Mouse (Mus musculus): ENCODE results near the gene Mindy4b-ps. TPM values are rescaled to one million over a fixed set of nuclear protein-coding genes. Genes with fewer than 3 reads are reported as not detected.
"Not testable (repeated sequence)": the region's sequence is repeated elsewhere in the genome, so short reads cannot be mapped to it uniquely, and the experiment has no call there.

The Mindy4b-ps gene
- not detected in 2 replicates for polyA plus RNA-seq (2015; fragmentation: Nextera tagmentation; extraction: Ambion mirVana)

DNA sequence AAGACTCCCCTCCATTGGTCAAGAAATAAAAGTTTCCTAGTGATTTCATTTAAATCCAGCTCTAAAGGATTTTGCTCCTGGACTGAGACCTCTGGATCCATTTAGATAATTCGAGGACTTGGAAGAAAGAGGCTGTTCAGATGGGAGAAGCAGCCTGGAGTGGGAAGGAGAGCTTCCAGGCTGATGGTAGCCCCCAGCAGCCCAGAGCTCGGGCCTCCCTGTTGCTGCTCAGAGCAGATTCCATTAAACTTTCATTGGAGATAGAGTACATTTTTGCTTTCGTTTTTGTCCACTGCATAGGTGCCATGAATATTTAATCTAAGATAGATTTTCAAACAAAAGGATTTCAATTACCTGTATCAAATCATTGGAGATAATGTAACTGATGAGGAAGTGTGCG, at the start of gene Mindy4b-ps:
Gene Mindy4b-ps, minus strand, starts transcription at position 101 of the 400 bp plus-strand sequence.
- Histone ChIP-seq H3K4me3 (no peak within 1 kb of the TSS), H3K27ac (no peak within 1 kb of the TSS), H3K9me3 (no peaks in the 10 kb centered on the region), H3K27me3 (no peaks in the 10 kb centered on the region), H3K4me1 (no peaks in the 10 kb centered on the region), H3K9ac (no peak within 1 kb of the TSS), H3K4me2 (no peak within 1 kb of the TSS), H3K36me3 (no peaks in the 10 kb centered on the region)
- whole genome bisulfite sequencing: 55% methylated on average over 4 of the region's 4 CpGs
- no peak for ATAC-seq (ENCODE audit: insufficient number of reproducible peaks, low FRiP score, low TSS enrichment, low read depth)

DNA sequence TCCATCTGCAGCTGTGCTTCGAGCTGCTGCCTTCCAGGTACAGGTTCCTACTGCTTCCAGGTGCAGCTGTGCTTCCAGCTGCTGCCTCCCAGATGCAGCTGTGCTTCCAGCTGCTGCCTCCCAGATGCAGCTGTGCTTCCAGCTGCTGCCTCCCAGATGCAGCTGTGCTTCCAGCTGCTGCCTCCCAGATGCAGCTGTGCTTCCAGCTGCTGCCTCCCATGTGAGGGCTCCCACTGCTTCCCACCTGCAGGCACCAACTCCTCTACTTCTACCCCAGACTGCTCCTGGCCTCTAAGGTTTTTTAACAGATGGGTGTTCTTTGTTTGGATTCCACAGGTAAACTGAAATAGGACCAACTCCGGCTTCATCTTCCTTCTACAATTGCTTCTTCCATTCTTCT, 49.8 kb upstream of the Mindy4b-ps start:
- H3K4me1 ChIP-seq; H3K9ac ChIP-seq; H3K27me3 ChIP-seq; H3K36me3 ChIP-seq; H3K4me2 ChIP-seq; H3K4me3 ChIP-seq; H3K27ac ChIP-seq; H3K9me3 ChIP-seq; ATAC-seq (ENCODE audit: insufficient number of reproducible peaks, low FRiP score, low TSS enrichment, low read depth): not testable (repeated sequence)
- 68% methylated on average over 2 of the region's 2 CpGs for WGBS

DNA sequence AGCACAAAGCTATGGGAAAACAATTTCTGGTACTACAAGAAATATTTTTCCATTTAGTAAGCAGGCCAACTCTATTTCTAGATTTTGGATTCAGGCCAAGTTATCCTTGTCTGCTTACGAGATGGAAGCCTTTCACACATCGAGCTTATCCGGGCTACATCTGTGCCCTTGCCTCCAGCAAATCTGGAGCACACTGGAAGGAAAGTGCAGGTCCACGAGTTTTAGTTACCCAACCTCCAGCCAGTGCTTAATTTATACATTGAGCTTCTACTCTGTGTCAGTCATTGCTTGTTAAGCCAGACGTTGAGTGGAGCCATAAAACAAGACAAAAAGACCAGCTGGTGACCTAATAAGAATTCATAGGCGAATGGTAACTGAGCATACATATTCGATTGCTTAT, 43.6 kb upstream of the Mindy4b-ps start:
- 22% methylated on average over 7 of the region's 7 CpGs for WGBS

DNA sequence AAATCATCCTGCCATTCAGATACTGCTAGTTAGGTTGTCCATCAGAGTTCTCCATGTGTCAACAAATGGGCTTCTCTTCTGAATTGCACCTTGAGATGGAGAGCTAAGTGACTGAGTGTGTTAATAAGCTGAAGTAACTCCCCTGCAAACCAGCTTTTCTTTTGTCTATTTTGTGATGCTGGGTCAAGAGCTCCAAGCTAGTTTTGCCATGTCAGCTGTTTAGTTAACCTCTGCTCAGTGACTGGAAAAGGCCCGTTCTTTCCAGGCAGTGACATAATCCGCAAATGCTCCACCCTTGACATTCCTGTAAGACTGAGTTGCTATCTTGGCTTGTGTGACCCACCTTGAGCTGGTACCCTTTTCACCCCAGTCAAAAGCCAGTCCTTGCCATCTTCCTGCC, 40.9 kb upstream of the Mindy4b-ps start:
- Histone ChIP-seq H3K4me1 (peaks cover 2% of the 10 kb centered on the region; the same call in 1 of the 2 replicates), H3K36me3 (no peaks in the 10 kb centered on the region), H3K27me3 (no peaks in the 10 kb centered on the region), H3K27ac (no peak overlapping the region), H3K4me3 (no peak overlapping the region), H3K4me2 (no peak overlapping the region), H3K9ac (no peak overlapping the region), H3K9me3 (no peaks in the 10 kb centered on the region)
- ATAC-seq (ENCODE audit: insufficient number of reproducible peaks, low FRiP score, low TSS enrichment, low read depth): no peak
- 77% methylated on average over 2 of the region's 2 CpGs for WGBS

More for the DNA sequence above, 43.6 kb upstream of the Mindy4b-ps start:
- Histone ChIP-seq H3K9me3 (no peaks in the 10 kb centered on the region), H3K4me3 (no peak overlapping the region), H3K27me3 (no peaks in the 10 kb centered on the region), H3K9ac (no peak overlapping the region), H3K27ac (no peak overlapping the region), H3K36me3 (no peaks in the 10 kb centered on the region), H3K4me1 (peaks cover 2% of the 10 kb centered on the region; the same call in 1 of the 2 replicates), H3K4me2 (no peak overlapping the region)
- no peak for ATAC-seq (ENCODE audit: insufficient number of reproducible peaks, low FRiP score, low TSS enrichment, low read depth)

DNA sequence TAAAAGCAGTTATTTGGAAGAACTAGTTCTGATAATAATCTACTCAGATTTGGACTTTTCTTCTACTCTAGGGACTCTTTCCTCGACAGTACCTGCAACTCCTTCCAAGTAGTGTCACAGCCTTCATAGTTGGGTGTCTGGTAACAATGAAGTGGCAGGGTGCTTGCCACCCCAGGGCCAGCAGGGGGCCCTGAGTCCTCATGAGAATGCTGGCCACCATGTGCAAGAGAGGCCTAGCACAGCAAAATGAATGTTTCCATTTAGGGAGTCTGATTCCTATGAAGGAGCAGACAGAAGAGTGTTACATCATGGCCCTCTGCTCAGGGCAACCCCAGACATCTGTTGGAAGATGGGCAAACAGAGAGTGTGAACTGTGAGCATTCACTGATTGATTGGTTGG, 21.3 kb upstream of the Mindy4b-ps start:
- ATAC-seq (ENCODE audit: insufficient number of reproducible peaks, low FRiP score, low TSS enrichment, low read depth): no peak
- no peaks in the 10 kb centered on the region for H3K27me3 ChIP-seq
- H3K4me1 ChIP-seq: no peaks in the 10 kb centered on the region
- H3K27ac ChIP-seq: no peak overlapping the region
- no peaks in the 10 kb centered on the region for H3K36me3 ChIP-seq
- no peak overlapping the region for H3K4me3 ChIP-seq
- no peak overlapping the region for H3K9ac ChIP-seq
- 59% methylated on average over 1 of the region's 1 CpGs for WGBS
- H3K4me2 ChIP-seq: no peak overlapping the region
- H3K9me3 ChIP-seq: no peaks in the 10 kb centered on the region

DNA sequence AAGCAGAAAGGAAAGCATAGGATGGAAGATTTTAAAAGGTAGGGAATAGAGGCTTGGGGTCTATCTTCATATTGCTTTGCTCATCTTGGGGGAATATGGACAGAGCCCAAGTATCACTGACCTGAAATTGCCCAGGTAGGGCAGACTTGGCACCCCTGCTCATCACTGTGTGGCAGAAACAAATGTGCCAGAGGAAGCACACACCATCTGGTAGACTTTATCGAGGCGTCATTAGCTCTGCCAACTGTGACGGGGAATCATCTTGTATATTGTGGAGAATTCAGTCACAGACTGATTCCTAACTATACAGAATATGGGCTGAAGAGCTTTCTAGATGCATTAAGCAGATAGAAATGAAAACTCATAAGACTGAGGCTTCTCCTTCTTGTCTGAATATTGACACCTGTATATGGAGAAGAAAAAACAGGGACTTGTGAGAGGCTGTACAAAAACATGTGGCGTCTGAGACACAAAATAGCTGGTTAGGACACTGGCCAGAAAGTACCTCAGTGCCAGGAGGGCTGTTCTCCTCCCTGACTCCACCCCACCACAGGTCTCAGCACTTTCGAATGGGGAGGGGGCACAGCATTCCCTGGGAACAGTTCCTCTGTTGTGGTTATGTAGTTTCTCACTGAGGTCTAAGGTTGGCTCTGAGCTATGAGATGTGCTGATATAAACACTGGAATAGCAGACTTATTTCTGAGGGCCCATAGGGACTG, 11.5 kb upstream of the Mindy4b-ps start:
- Histone ChIP-seq H3K27me3 (no peaks in the 10 kb centered on the region), H3K27ac (no peak overlapping the region), H3K9ac (no peak overlapping the region), H3K4me2 (no peak overlapping the region), H3K4me1 (no peaks in the 10 kb centered on the region), H3K9me3 (no peaks in the 10 kb centered on the region), H3K4me3 (no peak overlapping the region), H3K36me3 (no peaks in the 10 kb centered on the region)
- ATAC-seq (ENCODE audit: insufficient number of reproducible peaks, low FRiP score, low TSS enrichment, low read depth): no peak
- WGBS: 84% methylated on average over 5 of the region's 5 CpGs

DNA sequence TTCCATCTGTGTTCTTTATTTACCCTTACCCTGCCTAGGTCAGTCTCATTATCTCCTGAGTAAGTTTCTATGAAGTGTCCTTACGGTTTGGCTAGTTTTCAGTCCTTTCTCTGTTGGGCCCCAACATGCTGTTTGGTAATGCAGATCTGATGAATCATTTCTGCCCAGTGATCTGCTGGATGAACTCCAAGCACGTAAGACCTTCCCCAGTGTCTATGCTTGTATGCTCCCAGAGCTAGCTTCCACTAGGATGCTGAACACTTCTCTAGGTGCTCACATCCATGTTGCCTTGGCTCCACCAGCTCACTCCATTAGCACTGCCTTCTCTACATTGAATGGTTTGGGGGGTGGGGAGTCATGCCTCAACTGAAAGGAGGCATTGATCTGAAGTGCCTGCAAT, 10.8 kb upstream of the Mindy4b-ps start:
- H3K4me2 ChIP-seq: no peak overlapping the region
- no peak overlapping the region for H3K4me3 ChIP-seq
- ATAC-seq (ENCODE audit: insufficient number of reproducible peaks, low FRiP score, low TSS enrichment, low read depth): no peak
- WGBS: 83% methylated on average over 2 of the region's 2 CpGs
- H3K4me1 ChIP-seq: no peaks in the 10 kb centered on the region
- no peaks in the 10 kb centered on the region for H3K36me3 ChIP-seq
- H3K27me3 ChIP-seq: no peaks in the 10 kb centered on the region
- H3K9ac ChIP-seq: no peak overlapping the region
- H3K9me3 ChIP-seq: no peaks in the 10 kb centered on the region
- H3K27ac ChIP-seq: no peak overlapping the region

DNA sequence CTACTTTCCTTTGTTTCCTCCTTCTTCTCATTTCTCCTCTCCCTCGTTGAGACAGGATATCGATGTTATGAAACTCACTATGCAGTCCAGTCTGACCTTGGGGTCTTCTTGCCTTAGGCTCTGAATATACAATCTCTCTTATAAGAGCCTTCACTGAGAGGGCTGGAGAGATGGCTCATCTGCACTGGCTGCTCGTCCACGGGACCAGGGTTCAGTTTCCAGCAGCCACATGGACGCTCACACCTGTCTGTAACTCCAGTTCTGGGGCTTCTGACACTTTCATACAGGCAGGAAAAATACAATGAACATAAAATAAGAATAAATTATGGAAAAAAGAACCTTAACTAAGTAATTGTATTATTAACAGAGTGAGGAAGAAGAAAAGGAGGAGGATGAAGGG, 9.5 kb upstream of the Mindy4b-ps start:
- Histone ChIP-seq H3K9me3 (no peaks in the 10 kb centered on the region), H3K4me2 (no peak overlapping the region), H3K4me3 (no peak overlapping the region), H3K27ac (no peak overlapping the region), H3K36me3 (no peaks in the 10 kb centered on the region), H3K9ac (no peak overlapping the region), H3K4me1 (no peaks in the 10 kb centered on the region), H3K27me3 (no peaks in the 10 kb centered on the region)
- ATAC-seq (ENCODE audit: insufficient number of reproducible peaks, low FRiP score, low TSS enrichment, low read depth): no peak
- WGBS: 86% methylated on average over 5 of the region's 5 CpGs

DNA sequence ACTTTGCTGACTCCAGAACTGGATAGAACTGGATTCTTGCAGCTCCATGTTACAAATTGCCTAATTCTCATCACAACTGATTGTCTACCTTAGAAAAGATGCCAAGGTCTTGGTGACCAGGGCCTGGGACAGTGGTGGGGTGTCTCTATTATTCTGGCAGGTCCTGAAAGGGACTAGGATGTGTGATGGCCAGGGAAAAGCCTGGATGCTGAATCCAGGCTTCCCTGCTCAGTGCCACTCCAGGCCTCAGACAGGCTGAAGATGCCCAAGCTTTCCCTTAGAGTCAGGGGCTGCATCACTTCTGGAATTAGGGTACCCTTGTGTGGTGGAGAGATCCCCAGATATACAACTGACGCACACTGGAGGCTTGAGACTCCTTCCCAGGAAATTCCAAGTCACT, 7.8 kb upstream of the Mindy4b-ps start:
- Histone ChIP-seq H3K9me3 (no peaks in the 10 kb centered on the region), H3K4me2 (no peak overlapping the region), H3K27me3 (no peaks in the 10 kb centered on the region), H3K36me3 (no peaks in the 10 kb centered on the region), H3K4me3 (no peak overlapping the region), H3K4me1 (no peaks in the 10 kb centered on the region), H3K27ac (no peak overlapping the region), H3K9ac (no peak overlapping the region)
- WGBS: 89% methylated on average over 1 of the region's 1 CpGs
- no peak for ATAC-seq (ENCODE audit: insufficient number of reproducible peaks, low FRiP score, low TSS enrichment, low read depth)

DNA sequence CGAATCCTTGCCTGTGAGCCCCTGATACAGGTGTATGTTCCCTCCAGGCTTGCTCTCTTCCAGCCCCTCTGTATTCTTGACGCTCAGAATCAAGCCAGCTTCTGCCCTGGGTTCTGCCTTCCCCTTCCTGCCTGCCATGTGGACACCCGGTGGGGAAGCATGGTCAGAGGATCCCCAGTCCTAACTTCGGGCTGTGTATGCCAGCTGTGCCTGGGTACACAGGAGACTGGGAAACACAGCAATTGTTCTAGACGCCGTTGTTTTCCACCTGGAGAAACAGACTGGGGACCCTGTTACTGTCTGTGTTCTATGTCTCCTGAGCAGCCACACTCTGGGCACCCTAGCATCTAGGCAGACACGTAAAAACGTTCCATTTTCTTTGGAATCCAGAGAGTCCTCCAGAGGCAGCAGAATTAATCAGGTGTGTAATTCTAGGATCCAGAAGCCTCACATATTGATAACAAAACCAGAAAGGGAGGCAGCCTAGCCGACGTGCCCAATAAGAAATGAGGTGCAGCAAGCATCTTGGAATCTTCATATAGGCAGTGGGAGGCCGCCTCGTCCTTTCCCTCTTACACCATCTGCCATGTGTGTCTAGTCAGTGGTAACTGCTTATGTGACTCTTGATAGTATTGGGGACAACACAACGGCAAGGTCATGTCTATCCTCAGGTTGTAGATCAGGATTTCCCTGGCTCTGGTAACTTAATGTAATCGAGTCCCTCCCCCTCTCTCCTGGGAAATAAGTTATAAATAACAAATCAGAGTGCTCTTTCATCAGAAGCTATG, 6.4 kb upstream of the Mindy4b-ps start:
- H3K27ac ChIP-seq: no peak overlapping the region
- 79% methylated on average over 14 of the region's 14 CpGs for WGBS
- H3K9ac ChIP-seq: no peak overlapping the region
- no peaks in the 10 kb centered on the region for H3K36me3 ChIP-seq
- H3K4me1 ChIP-seq: no peaks in the 10 kb centered on the region
- H3K4me3 ChIP-seq: no peak overlapping the region
- no peaks in the 10 kb centered on the region for H3K27me3 ChIP-seq
- no peak overlapping the region for H3K4me2 ChIP-seq
- H3K9me3 ChIP-seq: no peaks in the 10 kb centered on the region
- no peak for ATAC-seq (ENCODE audit: insufficient number of reproducible peaks, low FRiP score, low TSS enrichment, low read depth)

DNA sequence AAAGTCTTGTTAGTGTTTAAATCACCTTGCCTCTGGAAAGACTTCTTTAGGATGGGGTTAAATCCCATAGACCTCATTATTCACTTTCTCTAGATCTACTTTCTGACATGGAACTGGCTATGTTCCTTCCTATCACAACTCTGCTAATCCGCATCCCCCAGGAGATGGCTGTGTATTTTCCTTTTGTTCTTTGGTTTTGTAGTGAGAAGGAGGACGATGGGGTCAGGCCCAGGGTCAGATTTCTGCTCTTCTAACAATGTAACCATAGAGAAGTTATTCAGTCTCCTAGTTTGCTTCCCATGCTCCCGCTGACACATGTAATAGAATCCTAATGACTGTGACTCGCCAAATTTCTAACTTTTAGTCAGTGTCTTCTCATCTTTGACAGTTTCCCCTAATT, 4.2 kb upstream of the Mindy4b-ps start:
- 66% methylated on average over 4 of the region's 4 CpGs for WGBS
- no peaks in the 10 kb centered on the region for H3K36me3 ChIP-seq
- H3K27me3 ChIP-seq: no peaks in the 10 kb centered on the region

DNA sequence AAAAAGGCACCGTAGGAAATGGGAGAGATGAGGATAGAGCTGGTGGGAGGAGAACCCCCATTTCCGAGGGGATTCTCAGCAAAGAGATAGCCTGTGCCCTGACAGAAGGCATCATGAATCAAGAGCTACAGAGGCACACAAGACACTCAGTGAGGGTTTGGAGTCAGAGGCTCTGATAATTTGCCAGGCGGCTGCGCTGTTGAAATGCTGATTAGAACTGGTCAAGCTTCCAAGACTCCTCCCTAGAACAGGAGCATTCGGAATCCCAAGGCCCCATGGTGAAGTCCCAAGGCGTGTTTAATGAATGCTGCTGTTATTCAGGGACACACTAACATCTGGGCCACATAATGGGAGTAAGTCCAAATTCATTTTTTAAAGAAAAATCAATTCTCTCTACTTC, 4.8 kb downstream of the Mindy4b-ps start:
- no peak overlapping the region for H3K27ac ChIP-seq
- H3K9ac ChIP-seq: no peak overlapping the region
- H3K4me2 ChIP-seq: no peak overlapping the region
- no peaks in the 10 kb centered on the region for H3K4me1 ChIP-seq
- WGBS: 30% methylated on average over 6 of the region's 6 CpGs
- H3K36me3 ChIP-seq: no peaks in the 10 kb centered on the region
- H3K4me3 ChIP-seq: no peak overlapping the region
- ATAC-seq (ENCODE audit: insufficient number of reproducible peaks, low FRiP score, low TSS enrichment, low read depth): no peak
- H3K9me3 ChIP-seq: no peaks in the 10 kb centered on the region
- H3K27me3 ChIP-seq: no peaks in the 10 kb centered on the region

More for the DNA sequence above, 4.2 kb upstream of the Mindy4b-ps start:
- Histone ChIP-seq H3K27ac (no peak overlapping the region), H3K9me3 (no peaks in the 10 kb centered on the region), H3K9ac (no peak overlapping the region), H3K4me3 (no peak overlapping the region), H3K4me1 (no peaks in the 10 kb centered on the region), H3K4me2 (no peak overlapping the region)
- no peak for ATAC-seq (ENCODE audit: insufficient number of reproducible peaks, low FRiP score, low TSS enrichment, low read depth)

All from limb, embryonic 15.5 days (tissue).